Mouse (Mus musculus): ENCODE results near the gene Gadd45gip1.

GRCm38 (mm10) chr8:84793791-84794485 lies 37.4 kb upstream of the Gadd45gip1 start:
- TF ChIP-seq POLR2A (IDR thresholded peaks at IDR 0.05; ENCODE audit: insufficient read depth, low read length) = no peak
- TF ChIP-seq CTCF (IDR thresholded peaks at IDR 0.05; ENCODE audit: low read depth, low read length) = no peak

All from ES-Bruce4 (cell line).